Mouse (Mus musculus): ENCODE measurements around the gene Fam167b.

GRCm38 (mm10) chr4:129582251-129582650 is 3.9 kb upstream of the Fam167b start:
- no peak for TF ChIP-seq CTCF (IDR thresholded peaks at IDR 0.05; ENCODE audit: borderline replicate concordance, insufficient read depth, low read depth, low read length)
- no peak for TF ChIP-seq POLR2A (IDR thresholded peaks at IDR 0.05; ENCODE audit: borderline replicate concordance, insufficient read depth, low read length)

Measured in cerebellum, adult 2 months (tissue).